Mouse (Mus musculus) myocyte (in vitro differentiated cells): ENCODE results near the gene Hexim2.

Experiments
- MAX ChIP-seq: IDR thresholded peaks from one replicate; pipeline ENCODE4 v1.6.1; 2011; ENCODE audit warnings: low read depth, mild to moderate bottlenecking, control low read depth
- POLR2A ChIP-seq: IDR thresholded peaks from one replicate; pipeline ENCODE4 v1.6.1; 2011; ENCODE audit warnings: low read depth, mild to moderate bottlenecking, control low read depth, moderate library complexity; ENCODE audit not compliant: insufficient read length

DNA sequence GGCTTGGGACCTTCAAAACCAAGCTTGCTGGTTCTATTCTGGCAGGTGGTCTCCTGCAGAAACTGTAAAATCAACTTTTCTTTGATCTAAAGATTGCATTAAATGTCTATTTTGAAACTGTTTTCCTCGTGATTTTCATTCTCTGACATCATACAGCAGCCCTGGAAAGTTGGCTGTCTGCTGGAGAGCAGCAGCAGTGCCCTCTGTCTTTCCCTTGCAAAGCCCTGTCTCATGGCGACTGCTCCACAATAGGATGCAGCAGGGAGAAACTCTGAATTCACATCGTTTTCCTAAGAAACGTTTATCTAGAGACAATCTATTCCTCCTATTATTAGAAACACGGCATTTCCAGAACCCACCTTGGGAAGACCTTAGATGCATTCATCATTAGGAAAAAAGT is 12.6 kb upstream of the Hexim2 start:
- TF ChIP-seq MAX (no peak), POLR2A (no peak)
